Mouse (Mus musculus) left cerebral cortex, postnatal 36 days (tissue): ENCODE measurements at regions not wholly inside any gene's neighbourhood (a gene's known extent, or its start where the extent isn't known, plus 50 kb on each side); places are given as distances from the start of the nearest gene placed in this dataset.

Experiments used
- DNase-seq, 2 experiments: peaks; one replicate each; pipeline ENCODE4 v3.0.0; 2021 to 2022; ENCODE audit warnings: low spot score in 2 of 2, mixed read lengths in 1 of 2
- intact Hi-C: fragments of 180-260 bp; cut with DNase I; formaldehyde crosslinking; loops from one replicate; pipeline ENCODE4 v1.15.1; 2025

DNA sequence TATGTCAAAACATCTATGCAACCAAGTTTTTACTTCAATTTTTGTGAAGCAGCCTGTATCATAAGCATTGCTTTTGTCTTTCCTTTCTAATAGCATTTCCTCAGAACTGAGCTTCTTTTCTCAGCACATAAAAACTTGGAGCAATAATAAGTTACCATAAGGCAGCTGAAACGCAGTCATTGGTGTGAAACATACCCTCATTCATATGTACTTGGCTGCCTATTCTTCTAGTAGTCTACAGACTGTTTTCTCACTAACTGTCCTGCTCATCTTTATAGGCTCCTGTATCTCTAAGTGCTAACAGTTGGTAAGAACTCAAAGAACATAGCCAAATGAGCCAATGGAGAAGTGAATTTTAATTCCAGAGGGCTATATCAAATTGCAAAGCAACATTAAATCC, 454.6 kb upstream of the Ptprd start:
- intact Hi-C loops = no loop called here
- DNase-seq = no peak

DNA sequence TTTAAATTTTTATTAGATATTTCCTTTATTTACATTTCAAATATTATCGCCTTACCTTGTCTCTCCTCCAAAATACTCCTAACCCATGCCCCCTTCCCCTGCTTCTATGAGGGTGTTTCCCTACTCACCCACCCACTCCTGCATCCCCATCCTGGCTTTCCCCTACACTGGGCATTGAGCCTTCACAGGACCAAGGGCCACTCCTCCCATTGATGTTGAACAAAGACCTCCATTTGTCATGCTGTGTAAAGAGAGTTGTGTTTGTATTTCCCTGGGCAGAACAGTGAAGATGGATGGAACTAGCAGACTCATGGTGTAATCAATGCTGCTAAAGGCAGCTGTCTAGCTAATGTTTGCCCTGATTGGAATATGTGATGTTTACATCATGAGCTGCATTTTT, 431.0 kb upstream of the Ptprd start:
- intact Hi-C loops = no loop called here
- no peak for DNase-seq

DNA sequence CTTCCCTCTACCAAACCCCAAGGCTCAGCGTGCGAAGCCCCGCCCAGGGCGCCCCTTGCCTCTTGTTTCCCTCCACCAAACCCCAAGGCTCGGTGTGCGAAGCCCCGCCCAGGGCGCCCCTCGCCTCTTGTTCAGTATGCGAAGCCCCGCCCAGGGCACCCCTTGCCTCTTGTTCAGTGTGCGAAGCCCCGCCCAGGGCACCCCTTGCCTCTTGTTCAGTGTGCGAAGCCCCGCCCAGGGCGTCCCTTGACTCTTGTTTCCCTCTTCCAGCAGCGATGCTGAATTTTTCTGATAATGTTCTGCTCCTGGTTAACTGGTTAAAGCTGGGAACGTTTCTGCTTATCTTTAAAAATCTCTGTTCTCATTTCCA, 394.7 kb upstream of the Ptprd start:
- DNase-seq = peak; percentile 14 to 17
- intact Hi-C loops = no loop called here

DNA sequence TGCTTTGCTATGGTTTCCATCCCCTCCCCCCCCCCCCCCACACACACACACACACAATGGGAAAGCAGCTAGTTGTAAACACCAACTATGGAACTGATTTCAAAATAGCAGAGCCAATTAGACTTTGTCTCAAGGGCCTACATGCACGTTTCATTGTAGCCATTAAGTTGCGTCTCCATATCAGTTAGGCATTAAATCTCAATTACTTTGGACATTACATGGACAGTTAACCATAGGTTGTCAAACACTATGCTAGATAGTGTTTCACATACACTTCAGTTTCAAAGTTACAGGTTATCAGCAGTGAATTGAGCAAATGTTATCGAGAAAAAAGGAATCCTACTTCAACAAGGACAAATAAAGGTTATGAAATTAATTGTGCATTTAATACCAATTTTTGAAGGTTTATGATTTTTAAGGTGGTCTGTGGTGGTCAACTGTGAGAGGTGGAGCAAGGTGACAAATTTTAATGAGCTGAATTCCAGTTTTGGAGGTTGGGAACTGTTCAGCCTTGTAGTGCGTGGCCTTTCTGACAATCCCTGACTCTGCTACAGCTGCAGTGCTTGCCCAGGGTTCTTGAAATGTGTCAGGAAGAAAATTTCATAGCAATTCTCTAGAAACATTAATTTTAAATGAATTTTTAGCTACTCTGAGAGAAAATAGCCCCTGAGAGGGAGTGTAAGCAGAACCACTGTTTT, 394.2 kb upstream of the Ptprd start:
- DNase-seq = no peak
- intact Hi-C loops = no loop called here

DNA sequence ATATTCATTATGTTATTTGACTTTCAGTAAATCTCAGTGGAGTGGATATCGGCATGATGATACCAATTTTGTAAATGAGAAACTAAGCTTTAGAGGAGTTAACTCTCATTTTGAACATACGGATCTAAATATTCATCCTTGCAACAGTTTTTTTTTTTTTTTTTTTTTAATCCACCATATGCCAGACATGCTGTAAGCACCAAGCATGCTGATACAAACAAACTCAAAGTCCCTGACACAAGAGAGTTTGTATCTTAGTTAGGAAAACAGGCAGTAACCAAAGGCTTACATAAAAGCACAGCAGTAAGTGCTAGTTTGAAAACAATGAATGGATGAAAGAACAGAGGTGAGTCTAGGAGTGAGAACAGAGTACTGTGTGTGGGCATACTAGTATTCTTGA, 369.8 kb upstream of the Ptprd start:
- intact Hi-C loops = no loop called here
- no peak for DNase-seq

DNA sequence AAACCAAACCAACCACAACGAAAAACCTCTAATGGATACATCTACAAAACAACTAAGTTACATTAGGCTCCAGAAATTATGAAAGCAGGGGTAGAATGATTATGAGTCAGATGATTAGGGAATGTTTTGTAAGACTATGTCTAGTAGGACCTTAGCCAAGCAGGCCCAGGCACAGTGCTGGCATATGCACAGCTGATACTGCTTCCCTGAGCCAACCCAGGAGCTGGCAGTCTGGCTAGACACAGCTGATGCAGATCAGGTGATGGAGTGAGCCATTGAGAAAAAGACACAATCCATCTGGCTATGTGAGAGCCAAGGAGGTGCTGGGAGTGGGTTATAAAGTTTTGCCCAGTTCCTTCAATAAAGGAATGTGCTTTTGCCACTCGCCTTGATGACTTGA, 353.6 kb upstream of the Ptprd start:
- no peak for DNase-seq

More for the DNA sequence above, 353.6 kb upstream of the Ptprd start:
- intact Hi-C loops = no loop called here
